Mouse (Mus musculus) testis, adult 2 months (tissue): ENCODE measurements at regions not wholly inside any gene's neighbourhood (a gene's known extent, or its start where the extent isn't known, plus 50 kb on each side); places are given as distances from the start of the nearest gene placed in this dataset.

Experiments
- CTCF ChIP-seq: fragments of 200-500 bp; IDR thresholded peaks from 2 replicates; pipeline ENCODE4 v1.5.1; 2012; ENCODE audit warnings: low read depth, mild to moderate bottlenecking, inconsistent platforms, low read length, moderate library complexity; ENCODE audit not compliant: control insufficient read depth, insufficient read depth, insufficient replicate concordance
- POLR2A ChIP-seq: fragments of 200-500 bp; IDR thresholded peaks from 2 replicates; pipeline ENCODE4 v1.6.1; 2012; ENCODE audit warnings: low read depth, mild to moderate bottlenecking, inconsistent platforms, low read length, moderate library complexity; ENCODE audit not compliant: control insufficient read depth

DNA sequence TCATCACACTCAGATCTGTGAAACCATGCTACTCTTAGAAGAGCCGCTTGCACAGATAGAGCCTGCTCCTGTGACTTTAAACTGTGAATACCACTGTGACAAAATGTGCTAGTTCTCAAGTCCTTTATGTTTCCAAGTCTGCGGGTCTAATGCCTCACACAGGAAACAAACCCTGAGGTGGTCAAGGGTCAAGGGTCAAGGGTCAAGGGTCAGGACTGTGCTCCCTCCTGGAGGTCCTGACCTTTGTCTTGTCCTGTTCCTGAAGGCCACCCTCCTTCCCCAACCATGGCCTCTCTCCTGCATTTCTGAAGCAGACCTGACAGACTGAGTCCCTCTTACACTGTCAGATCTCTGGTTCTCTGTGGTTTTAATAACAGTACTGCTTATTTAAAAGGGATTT lies 79.4 kb upstream of the Ccdc122 start:
- TF ChIP-seq POLR2A, result no peak
- TF ChIP-seq CTCF, result no peak
